Mouse (Mus musculus) neural tube, embryonic 14.5 days (tissue): Measurements from ENCODE around the gene Tex14. TPM values are rescaled to one million over a fixed set of nuclear protein-coding genes. Genes with fewer than 3 reads are reported as not detected.
"Not testable (repeated sequence)": the region's sequence is repeated elsewhere in the genome, so short reads cannot be mapped to it uniquely, and the experiment has no call there.

ENCODE experiments used
- ATAC-seq: fragments of 200-750 bp; cut with Nextera tagmentation; 2 replicates; pipeline ENCODE4 v1.8.0; 2017; ENCODE audit warnings: low read depth, mild to moderate bottlenecking, moderate TSS enrichment, moderate library complexity
- H3K27ac ChIP-seq: fragments of 300-500 bp; sonication (generic); 2 replicates; pipeline ENCODE4 v1.5.1; 2014; ENCODE audit warnings: low read depth, mild to moderate bottlenecking, control low read depth, low read length, moderate library complexity, mixed read lengths
- H3K27me3 ChIP-seq: fragments of 300-500 bp; sonication (generic); 2 replicates; pipeline ENCODE4 v1.6.1; 2014; ENCODE audit warnings: low read length; ENCODE audit not compliant: control insufficient read depth, insufficient read depth
- H3K36me3 ChIP-seq: fragments of 300-500 bp; sonication (generic); 2 replicates; pipeline ENCODE4 v1.6.1; 2014; ENCODE audit warnings: low read length, mixed read lengths; ENCODE audit not compliant: control insufficient read depth, insufficient read depth
- H3K4me1 ChIP-seq: fragments of 300-500 bp; sonication (generic); 2 replicates; pipeline ENCODE4 v1.6.1; 2014; ENCODE audit warnings: low read length; ENCODE audit not compliant: control insufficient read depth, insufficient read depth
- H3K4me2 ChIP-seq: fragments of 300-500 bp; sonication (generic); 2 replicates; pipeline ENCODE4 v1.6.1; 2014; ENCODE audit warnings: mild to moderate bottlenecking, low read depth, low read length, control low read depth
- H3K4me3 ChIP-seq: fragments of 300-500 bp; sonication (generic); 2 replicates; pipeline ENCODE4 v1.5.1; 2014; ENCODE audit warnings: low read depth, low read length, control low read depth, mixed read lengths
- H3K9ac ChIP-seq: fragments of 300-500 bp; sonication (generic); replicated peaks from 2 replicates; pipeline ENCODE4 v1.6.1; 2014; ENCODE audit warnings: low read depth, mild to moderate bottlenecking, control low read depth, low read length, mixed read lengths
- H3K9me3 ChIP-seq: fragments of 300-500 bp; sonication (generic); 2 replicates; pipeline ENCODE4 v1.6.1; 2016; ENCODE audit warnings: low read length; ENCODE audit not compliant: control insufficient read depth
- WGBS: fragments of 180-500 bp; shearing (Covaris S2); extraction: QIAGEN DNeasy Blood & Tissue Kit; methylation state at CpG from one replicate; pipeline ENCODE4 v1.1.7; 2014; 5-methylcytosine and 5-hydroxymethylcytosine counted together
- polyA plus RNA-seq: library from polyadenylated mRNA; unstranded; fragments of >200 nt; fragmentation: Nextera tagmentation; extraction: Ambion mirVana; gene quantifications from 2 replicates; pipeline ENCODE4 v1.2.1, GENCODE M21; 2014

Tex14 gene
- polyA plus RNA-seq, 1 experiment from 2014 or later: 0.51 TPM

DNA sequence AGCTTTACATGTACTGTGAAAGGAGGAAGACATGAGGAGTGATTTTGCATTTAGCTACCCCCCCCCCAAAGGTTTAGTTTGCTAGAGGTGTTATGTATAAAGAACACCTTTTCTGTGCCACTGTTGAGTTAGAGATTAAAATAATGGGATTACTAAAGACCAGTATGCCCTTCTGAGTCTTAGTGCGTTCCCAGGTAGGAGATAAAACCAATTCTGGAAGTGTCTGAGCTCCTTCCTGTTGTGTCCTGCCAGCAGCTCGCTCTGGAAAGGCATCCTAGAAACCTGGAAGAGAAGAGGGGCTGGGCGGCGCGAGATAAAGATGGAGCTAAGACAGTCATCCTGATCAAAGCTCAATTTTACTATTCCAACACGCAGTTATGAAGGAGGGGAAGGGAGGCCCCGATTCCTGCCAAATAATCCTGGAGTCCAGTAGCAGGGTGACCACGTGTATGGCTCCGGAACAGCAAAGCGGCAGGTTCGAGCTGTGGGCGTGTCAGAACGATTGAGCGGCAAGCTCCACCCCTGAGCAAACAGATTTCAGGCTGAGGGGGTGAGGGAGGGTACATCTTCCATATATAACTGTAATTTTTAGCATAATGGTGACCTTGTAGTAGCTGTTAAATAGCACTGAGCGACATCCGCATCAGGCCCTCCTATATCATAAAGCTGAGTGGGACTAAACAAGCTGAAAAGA is 40.0 kb downstream of the Tex14 start:
- Histone ChIP-seq H3K27ac (no peak overlapping the region), H3K4me2 (no peak overlapping the region), H3K27me3 (no peaks in the 10 kb centered on the region), H3K4me3 (no peak overlapping the region), H3K36me3 (no peaks in the 10 kb centered on the region), H3K4me1 (0 out of 2 replicates have a peak, but pooled peaks cover 3% of the 10 kb centered on the region), H3K9ac (no peak overlapping the region), H3K9me3 (no peaks in the 10 kb centered on the region)
- WGBS: 10% methylated on average over 16 of the region's 16 CpGs
- ATAC-seq: no peak

DNA sequence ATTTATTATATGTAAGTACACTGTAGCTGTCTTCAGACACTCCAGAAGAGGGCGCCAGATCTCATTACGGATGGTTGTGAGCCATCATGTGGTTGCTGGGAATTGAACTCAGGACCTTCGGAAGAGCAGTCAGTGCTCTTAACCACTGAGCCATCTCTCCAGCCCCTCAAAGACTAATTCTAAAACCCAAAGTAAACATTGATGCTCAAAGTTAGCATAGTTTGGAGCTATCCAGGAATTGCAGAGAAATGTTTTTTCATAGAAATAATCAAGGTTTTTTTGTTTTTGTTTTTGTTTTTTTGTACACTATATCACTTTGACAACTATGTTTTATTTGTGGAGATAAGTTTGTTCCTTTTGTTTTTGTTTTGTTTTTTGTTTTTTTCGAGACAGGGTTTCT is 40.7 kb downstream of the Tex14 start:
- H3K27me3 ChIP-seq, ATAC-seq, H3K4me2 ChIP-seq, H3K4me1 ChIP-seq, H3K9me3 ChIP-seq, H3K27ac ChIP-seq, H3K36me3 ChIP-seq, H3K4me3 ChIP-seq, H3K9ac ChIP-seq: not testable (repeated sequence)
- 100% methylated on average over 2 of the region's 4 CpGs for WGBS

DNA sequence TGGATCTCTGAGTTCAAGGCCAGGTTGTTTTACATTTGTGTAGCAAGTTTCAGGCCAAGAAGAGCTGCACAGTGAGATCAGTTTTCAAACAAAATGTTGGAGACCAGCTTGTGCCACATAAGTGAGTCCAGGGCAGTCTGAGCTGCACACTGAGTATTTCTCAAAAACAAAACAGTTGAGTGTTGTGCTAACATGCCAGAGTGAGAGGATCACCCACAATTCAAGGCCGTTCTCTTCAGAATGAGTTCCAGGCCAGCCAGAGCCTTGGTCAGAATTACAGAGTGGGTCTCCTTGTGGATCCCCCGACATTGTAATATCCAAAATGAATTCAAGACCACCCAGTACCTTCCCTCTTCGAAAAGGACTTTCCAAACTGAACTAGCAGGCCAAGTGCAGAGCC is 41.3 kb downstream of the Tex14 start:
- Histone ChIP-seq H3K9me3 (no peaks in the 10 kb centered on the region), H3K4me2 (no peak overlapping the region), H3K4me3 (no peak overlapping the region), H3K27ac (no peak overlapping the region), H3K27me3 (no peaks in the 10 kb centered on the region), H3K4me1 (0 out of 2 replicates have a peak, but pooled peaks cover 3% of the 10 kb centered on the region), H3K9ac (no peak overlapping the region), H3K36me3 (no peaks in the 10 kb centered on the region)
- 91% methylated on average over 3 of the region's 3 CpGs for WGBS
- ATAC-seq: no peak

DNA sequence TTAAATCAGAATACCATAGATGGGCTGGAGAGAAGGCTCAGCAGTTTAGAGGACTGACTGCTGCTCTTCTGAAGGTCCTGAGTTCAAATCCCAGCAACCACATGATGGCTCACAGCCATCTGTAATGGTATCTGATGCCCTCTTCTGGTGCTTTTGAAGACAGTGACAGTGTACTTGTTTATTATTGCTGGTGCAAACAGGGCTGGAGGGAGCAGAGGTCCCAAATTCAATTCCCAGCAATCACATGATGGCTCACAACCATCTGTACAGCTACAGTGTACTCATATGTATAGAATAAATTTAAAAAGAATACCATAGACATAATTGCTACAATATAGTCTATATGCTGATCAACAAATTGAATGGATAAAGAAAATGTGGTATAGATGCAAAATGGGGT is 42.6 kb downstream of the Tex14 start:
- Histone ChIP-seq H3K36me3 (no peaks in the 10 kb centered on the region), H3K4me3 (no peak overlapping the region), H3K27me3 (no peaks in the 10 kb centered on the region), H3K27ac (peak overlapping the region; percentile 74; the same call in 1 of the 2 replicates), H3K4me1 (0 out of 2 replicates have a peak, but pooled peaks cover 3% of the 10 kb centered on the region), H3K9ac (no peak overlapping the region), H3K9me3 (no peaks in the 10 kb centered on the region), H3K4me2 (no peak overlapping the region)
- no peak for ATAC-seq

DNA sequence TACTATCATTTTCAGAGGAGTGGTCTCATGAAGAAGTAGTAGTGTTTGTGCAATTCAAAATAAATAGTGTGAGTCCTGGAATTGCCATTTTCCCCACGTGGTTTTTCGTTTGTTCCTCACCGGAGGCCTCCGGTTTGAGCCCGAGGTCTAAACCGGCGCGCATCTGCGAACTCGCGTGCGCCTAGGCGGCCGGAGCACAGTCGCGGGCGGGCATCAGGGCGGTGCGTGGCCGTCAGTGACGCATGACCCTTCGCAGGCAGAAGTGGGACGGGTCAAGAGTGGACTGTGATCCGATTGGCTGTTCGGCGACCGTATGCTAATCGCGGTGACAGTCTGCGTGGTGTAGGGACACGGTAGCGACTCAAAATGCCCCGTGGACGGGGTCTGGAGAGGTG is 43.2 kb downstream of the Tex14 start:
- not testable (repeated sequence) for H3K9me3 ChIP-seq, H3K36me3 ChIP-seq, H3K4me1 ChIP-seq, H3K27me3 ChIP-seq
- WGBS: under 1% methylated on average over 32 of the region's 34 CpGs
- Histone ChIP-seq H3K9ac (peak overlapping the region; percentile 43; the same call in 1 of the 2 replicates), H3K4me2 (peak overlapping the region; percentile 49), H3K27ac (peak overlapping the region; percentile 74), H3K4me3 (peak overlapping the region; percentile 24; the same call in 1 of the 2 replicates)
- ATAC-seq: peak; percentile 97

DNA sequence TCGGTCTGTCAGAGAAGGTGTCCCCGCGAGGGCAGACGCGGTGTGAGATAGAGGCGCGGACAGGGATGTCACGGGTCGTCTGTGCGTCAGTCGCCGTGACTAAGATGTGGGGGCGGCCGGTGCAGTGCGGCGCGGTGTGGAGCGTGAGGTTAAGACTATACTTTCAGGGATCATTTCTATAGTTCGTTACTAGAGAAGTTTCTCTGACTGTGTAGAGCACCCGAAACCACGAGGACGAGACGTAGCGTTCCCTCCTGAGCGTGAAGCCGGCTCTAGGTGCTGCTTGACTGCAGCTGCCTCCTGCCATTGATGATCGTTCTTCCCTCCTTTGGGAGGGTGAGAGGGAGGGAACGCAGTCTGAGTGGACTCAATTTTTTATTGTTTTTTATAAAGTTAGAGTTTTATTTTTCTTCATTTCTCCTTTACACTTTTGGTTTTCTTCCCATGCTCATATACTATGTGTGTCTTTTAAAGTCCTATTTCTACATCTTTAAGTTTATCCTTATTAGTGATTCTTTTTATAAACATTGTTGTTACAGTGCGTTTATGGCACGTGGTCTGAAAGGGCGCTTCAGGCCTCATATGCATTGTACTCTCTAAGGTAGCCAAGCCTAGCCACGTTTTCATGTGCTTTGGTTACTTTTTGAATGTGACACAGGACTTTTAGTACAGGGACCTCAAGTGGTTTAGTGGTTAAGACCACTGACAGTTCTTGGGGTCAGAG is 43.8 kb downstream of the Tex14 start:
- not testable (repeated sequence) for H3K4me3 ChIP-seq, H3K4me1 ChIP-seq, H3K36me3 ChIP-seq, H3K9ac ChIP-seq, H3K27me3 ChIP-seq, H3K9me3 ChIP-seq
- WGBS: 0% methylated on average over 5 of the region's 32 CpGs
- peak overlapping the region; percentile 63; the same call in 1 of the 2 replicates for H3K27ac ChIP-seq
- ATAC-seq: peak; percentile 96
- H3K4me2 ChIP-seq: peak overlapping the region; percentile 12; the same call in 1 of the 2 replicates

DNA sequence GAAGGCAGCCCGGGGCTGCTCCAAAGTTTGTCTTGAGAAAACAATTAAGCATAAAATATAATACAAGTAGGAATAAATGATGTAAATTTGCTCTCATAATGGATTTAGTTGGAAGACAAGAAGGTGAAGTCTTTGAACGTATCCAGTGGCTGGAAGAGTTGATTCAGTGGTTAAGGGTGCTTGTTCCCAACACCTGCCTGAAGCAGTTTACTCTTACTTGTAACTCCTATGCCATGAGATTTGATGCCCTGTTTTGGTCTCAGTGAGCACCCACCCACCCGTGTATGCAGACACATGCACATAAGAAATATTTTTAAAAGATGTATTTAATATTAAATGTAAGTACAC is 44.3 kb downstream of the Tex14 start:
- H3K4me1 ChIP-seq: 0 out of 2 replicates have a peak, but pooled peaks cover 3% of the 10 kb centered on the region
- H3K27ac ChIP-seq: peak overlapping the region; percentile 63; the same call in 1 of the 2 replicates
- 8% methylated on average over 3 of the region's 3 CpGs for WGBS
- H3K27me3 ChIP-seq: no peaks in the 10 kb centered on the region
- H3K36me3 ChIP-seq: no peaks in the 10 kb centered on the region
- no peak overlapping the region for H3K4me3 ChIP-seq
- H3K9me3 ChIP-seq: no peaks in the 10 kb centered on the region
- H3K9ac ChIP-seq: no peak overlapping the region
- no peak for ATAC-seq
- H3K4me2 ChIP-seq: no peak overlapping the region

DNA sequence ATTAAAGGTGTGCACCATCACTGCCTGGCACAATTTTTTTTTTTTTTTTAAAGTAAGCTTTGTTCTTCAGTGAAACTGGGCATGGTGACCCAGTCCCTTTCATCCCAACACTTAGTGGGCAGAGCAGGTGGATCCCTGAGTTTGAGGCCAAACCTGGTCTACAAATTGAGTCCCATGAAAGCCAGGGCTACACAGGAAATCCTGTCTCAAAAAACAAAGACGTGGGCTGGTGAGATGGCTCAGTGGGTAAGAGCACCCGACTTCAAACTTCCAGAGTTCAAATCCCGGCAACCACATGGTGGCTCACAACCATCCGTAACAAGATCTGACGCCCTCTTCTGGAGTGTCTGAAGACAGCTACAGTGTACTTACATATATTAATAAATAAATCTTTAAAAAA is 45.0 kb downstream of the Tex14 start:
- not testable (repeated sequence) for H3K4me3 ChIP-seq, H3K4me1 ChIP-seq, ATAC-seq, H3K36me3 ChIP-seq, H3K9me3 ChIP-seq, H3K27ac ChIP-seq, H3K9ac ChIP-seq, H3K27me3 ChIP-seq, H3K4me2 ChIP-seq
- 56% methylated on average over 5 of the region's 5 CpGs for WGBS

DNA sequence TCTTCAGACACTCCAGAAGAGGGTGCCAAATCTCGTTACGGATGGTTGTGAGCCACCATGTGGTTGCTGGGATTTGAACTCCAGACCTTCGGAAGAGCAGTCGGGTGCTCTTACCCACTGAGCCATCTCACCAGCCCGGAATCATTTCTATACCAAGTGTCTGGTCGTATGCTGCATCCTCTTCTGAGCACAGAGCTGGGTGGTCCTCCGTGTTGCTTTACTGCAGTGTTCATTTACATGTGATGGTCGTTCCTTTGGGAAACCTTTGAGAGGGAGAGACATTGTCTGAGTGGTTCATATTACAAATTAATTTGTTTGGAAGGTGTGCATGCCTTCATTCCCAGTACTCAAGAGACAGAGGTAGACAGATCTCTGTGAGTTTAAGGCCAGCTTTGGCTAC is 47.9 kb downstream of the Tex14 start:
- not testable (repeated sequence) for H3K9ac ChIP-seq, H3K9me3 ChIP-seq, H3K27me3 ChIP-seq, H3K36me3 ChIP-seq, ATAC-seq, H3K4me1 ChIP-seq, H3K27ac ChIP-seq, H3K4me2 ChIP-seq, H3K4me3 ChIP-seq
- 76% methylated on average over 6 of the region's 8 CpGs for WGBS
